Mouse (Mus musculus): ENCODE data around the gene Metap1. TPM values are rescaled to one million over a fixed set of nuclear protein-coding genes. Genes with fewer than 3 reads are reported as not detected.

Metap1 gene
- total RNA-seq, 2 experiments from 2014 or later = 41.9 to 44.4 TPM

Small RNAs within 50 kb of the gene (microRNA-seq; reads per million reads assigned to microRNA genes)
- gene Mir1956 = 0 to 0.20 reads per million in 2 experiments

Other genes with a start within 250 kb of the Metap1 start
- under 1 TPM; 0.45 to 0.59 TPM for gene Adh1, start 228.5 kb downstream of the Metap1 start, total RNA-seq (2021)
- gene Adh6a, start 176.2 kb downstream of the Metap1 start, total RNA-seq (2021) = not detected
- gene Adh6b, start 147.7 kb downstream of the Metap1 start, total RNA-seq (2021) = not detected
- not detected for gene Adh4, start 74.0 kb downstream of the Metap1 start, total RNA-seq (2021)
- gene Adh5, start 46.4 kb downstream of the Metap1 start, total RNA-seq (2021) = 10 to 100 TPM; 71.0 to 76.7 TPM
- gene Eif4e, start 36.7 kb upstream of the Metap1 start, total RNA-seq (2021) = 100 to 1,000 TPM; 164 to 177 TPM

Measured in layer of hippocampus, postnatal 25 days (tissue).